In the genomic region with DNA sequence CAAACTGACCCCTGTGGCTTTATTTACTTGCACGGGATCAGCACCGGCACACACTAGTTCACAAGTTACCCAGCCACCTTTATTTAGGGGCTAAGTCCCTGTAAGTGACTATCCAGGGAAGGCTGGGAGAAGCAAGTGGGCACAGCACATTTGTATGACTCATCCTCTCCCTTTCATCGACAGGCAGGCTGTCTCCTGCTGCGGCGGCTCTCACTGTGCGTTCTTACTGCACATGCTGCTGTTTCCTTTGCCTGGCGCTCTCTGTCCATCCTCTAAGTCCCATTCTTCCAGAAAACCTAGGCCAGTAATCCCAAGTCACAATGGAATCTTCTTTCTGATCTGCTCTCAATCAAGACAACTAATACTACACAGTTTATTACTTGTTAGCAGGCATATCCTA, we compare ENCODE assay signal across 19 mouse cellular contexts. TPM values are rescaled to one million over a fixed set of nuclear protein-coding genes. Genes with fewer than 3 reads are reported as not detected.
DNase-seq lines count a peak whose midpoint lies in the region; ATAC-seq and TF ChIP-seq lines count a peak whose summit lies in the region.
"Had no signal": no experiment of that assay in that cellular context is flagged by ENCODE, and none has a peak within 500 bp of the region (broad histone marks: within the 10 kb centered on the region; RNA-seq: fewer than 3 reads in every experiment).

No protein-coding gene starts in this region.

- no peak for TF ChIP-seq EP300 in heart, adult 2 months (IDR thresholded peaks at IDR 0.05; ENCODE audit: insufficient read depth, low read depth, low read length)

- no peaks in the 10 kb centered on the region for H3K4me1 ChIP-seq in heart, adult 2 months (ENCODE audit: control insufficient read depth, insufficient read depth, low read length)
- H3K4me1 ChIP-seq: limb, embryonic 10.5 days; liver, embryonic 12.5 days; lung, embryonic 15.5 days had no signal

- no peak overlapping the region for H3K9ac ChIP-seq in heart, adult 2 months (ENCODE audit: low read depth, low read length)
- H3K9ac ChIP-seq: hindbrain, embryonic 14.5 days; liver, embryonic 12.5 days; lung, embryonic 15.5 days had no signal

- DNase-seq in cerebellum, postnatal 4 days (ENCODE audit: low spot score in 2 of 2): no peak
- peak; percentile 47 for DNase-seq in layer of hippocampus, adult 9-11 months
- no peak for DNase-seq in layer of hippocampus, adult 9-10 months (ENCODE audit: low spot score)
- DNase-seq in MN1 (ENCODE audit: low spot score): peak; percentile 39
- peak; percentile 21 to 40 for DNase-seq in cerebellum, postnatal 10 days
- DNase-seq in heart, adult 2 months: no peak
- DNase-seq: gastrocnemius, adult 2 months; heart, adult 18-20 months; kidney, postnatal 14 days; thymus, postnatal 25 days had no signal

- intact Hi-C loops in heart, adult 2 months (cut with DNase I): no loop called here

- no peak overlapping the region for H3K4me3 ChIP-seq in heart, adult 2 months
- H3K4me3 ChIP-seq: gastrocnemius, adult 2 months; limb, embryonic 10.5 days; liver, embryonic 12.5 days; lung, embryonic 15.5 days had no signal

- H3K36me3 ChIP-seq in heart, adult 2 months (ENCODE audit: control insufficient read depth, insufficient read depth, low read length): peaks cover 13% of the 10 kb centered on the region

- TF ChIP-seq POLR2A in heart, adult 2 months (IDR thresholded peaks at IDR 0.05; ENCODE audit: insufficient read depth, low read depth, low read length): no peak

- H3K27me3 ChIP-seq in heart, adult 2 months (ENCODE audit: control insufficient read depth, insufficient read depth, low read length): no peaks in the 10 kb centered on the region
- H3K27me3 ChIP-seq: liver, embryonic 12.5 days; lung, embryonic 15.5 days had no signal

- peak; percentile 33; the same call in 1 of the 2 replicates for ATAC-seq in cerebellum, adult (ENCODE audit: insufficient number of reproducible peaks, low FRiP score, low TSS enrichment)
- no peak for ATAC-seq in erythroblast, adult 5-6 weeks (replicated peaks; ENCODE audit: low FRiP score, poor library complexity, severe bottlenecking)
- ATAC-seq: activated CD4-positive, CD25-positive, alpha-beta regulatory T cell, adult 4 months; intestine, postnatal 0 days; liver, embryonic 12.5 days; midbrain, embryonic 16.5 days had no signal

- no peak for TF ChIP-seq CTCF in heart, adult 2 months (IDR thresholded peaks at IDR 0.05)

- H3K79me2 ChIP-seq in heart, adult 2 months (replicated peaks; ENCODE audit: control insufficient read depth, insufficient read depth, low read length): no peaks in the 10 kb centered on the region

- H3K27ac ChIP-seq in heart, adult 2 months: no peak overlapping the region
- H3K27ac ChIP-seq: gastrocnemius, adult 2 months; hindbrain, embryonic 14.5 days; limb, embryonic 10.5 days; liver, embryonic 12.5 days; lung, embryonic 15.5 days had no signal

- WGBS in heart, adult 2 months: 69% methylated on average over 7 of the region's 7 CpGs

RNA-seq across cellular contexts. Expression of a gene that starts 43.7 kb away (rescaled TPM):
- total RNA-seq in heart, adult 2 months (2021): 100 to 1,000 TPM; 104 to 112 TPM
- polyA plus RNA-seq in heart, adult 2 months (2012; rRNA removed): 27.6 and 45.4 TPM in 2 replicates
- 4.4 and 8.6 TPM in 2 replicates for total RNA-seq in erythroblast, adult 5-6 weeks (2015; ENCODE audit: low replicate concordance)
- 8.2 and 9.9 TPM in 2 replicates for total RNA-seq in erythroblast, adult 5-6 weeks (2017; ENCODE audit: low replicate concordance)

Comparison
In these comparisons a context has a peak if more than half of its experiments do, and no peak if none do; other contexts are left out.
1. DNase-seq: peak in layer of hippocampus, adult 9-11 months (single experiment), MN1 (single experiment) and cerebellum, postnatal 10 days (2 of 2); none in cerebellum, postnatal 4 days (0 of 2), layer of hippocampus, adult 9-10 months (single experiment) and heart, adult 2 months (0 of 2).
2. RNA of a gene that starts 43.7 kb away (total RNA-seq): 104 to 112 TPM in heart, adult 2 months; 4.4 to 9.9 TPM in erythroblast, adult 5-6 weeks; every median in the first group is over 4 times any median in the second.